Comparison of ENCODE assay signal across 9 mouse cellular contexts in the genomic region with DNA sequence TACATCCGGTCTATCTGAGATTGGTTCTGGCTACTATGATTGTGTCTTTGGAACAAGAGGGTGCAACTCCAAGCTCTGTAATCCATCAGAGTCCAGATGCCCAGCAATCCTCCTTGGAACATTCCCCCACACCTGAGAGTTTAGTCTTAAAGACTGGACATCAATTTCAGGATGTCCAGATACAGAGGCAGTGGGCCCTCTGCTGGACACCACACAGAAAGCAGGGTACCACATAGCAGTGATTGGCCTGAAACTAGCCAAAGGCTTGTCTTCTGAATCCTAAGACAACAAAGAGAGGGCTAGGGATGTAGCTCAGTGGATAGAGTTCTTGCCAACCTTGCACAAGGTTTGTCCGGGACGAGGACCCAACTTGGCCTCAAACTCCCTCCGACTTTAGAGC. TPM values are rescaled to one million over a fixed set of nuclear protein-coding genes. Genes with fewer than 3 reads are reported as not detected.
A peak's percentile ranks its signal among the peaks of the same experiment; 100 is the strongest.
DNase-seq lines count a peak whose midpoint lies in the region; TF ChIP-seq lines count a peak whose summit lies in the region.
"Had no signal": no experiment of that assay in that cellular context is flagged by ENCODE, and none has a peak within 500 bp of the region (broad histone marks: within the 10 kb centered on the region; RNA-seq: fewer than 3 reads in every experiment).

No protein-coding gene starts in this region.

- DNase-seq in embryo, embryonic 10 days (ENCODE audit: low spot score), result peak; percentile 68
- DNase-seq in embryo, embryonic 9.5 days (ENCODE audit: extremely low spot score), result no peak
- peak; percentile 37 to 45 for DNase-seq in layer of hippocampus, postnatal 10 days (ENCODE audit: low spot score in 2 of 2)
- no peak for DNase-seq in layer of hippocampus, adult 11-12 months (ENCODE audit: low spot score)
- DNase-seq in CH12.LX (ENCODE audit: extremely low read depth), result no peak
- DNase-seq in embryonic facial prominence, embryonic 10.5 days (ENCODE audit: low spot score), result peak; percentile 40
- DNase-seq in yolk sac, embryonic 10.5 days (ENCODE audit: low spot score), result no peak
- DNase-seq in adrenal gland, postnatal 4 days (ENCODE audit: low spot score in 2 of 2), result no peak

- no peaks in the 10 kb centered on the region for H3K9me3 ChIP-seq in CH12.LX (replicated peaks; ENCODE audit: low read length)
- no peaks in the 10 kb centered on the region for H3K9me3 ChIP-seq in embryonic facial prominence, embryonic 10.5 days
- H3K9me3 ChIP-seq: heart, embryonic 15.5 days had no signal

- H3K9ac ChIP-seq in CH12.LX (ENCODE audit: insufficient read depth, low read depth), result no peak overlapping the region
- H3K9ac ChIP-seq: heart, embryonic 15.5 days had no signal

- 74% methylated on average over 4 of the region's 4 CpGs for WGBS in embryonic facial prominence, embryonic 10.5 days

- peaks cover 6 to 7% of the 10 kb centered on the region in 2 experiments; a peak in 3 of 4 replicates for H3K4me1 ChIP-seq in CH12.LX (ENCODE audit: control insufficient read depth in 1 of 2, insufficient read depth in 2 of 2)
- H3K4me1 ChIP-seq in embryonic facial prominence, embryonic 10.5 days, result 0 out of 2 replicates have a peak, but pooled peaks cover 6% of the 10 kb centered on the region
- H3K4me1 ChIP-seq: heart, embryonic 15.5 days had no signal

- no peak overlapping the region for H3K27ac ChIP-seq in CH12.LX (ENCODE audit: insufficient read depth, low read depth)
- no peak overlapping the region for H3K27ac ChIP-seq in embryonic facial prominence, embryonic 10.5 days (replicated peaks)
- H3K27ac ChIP-seq: heart, embryonic 15.5 days had no signal

- in situ Hi-C loops in CH12.LX (cut with MboI; ENCODE audit: low pct_ligation_motif_present, low pct_unique_long_range_greater_than_20kb, low sequenced_read_pairs), result no loop called here

- peak; percentile 52 for TF ChIP-seq RAD21 in CH12.LX (IDR thresholded peaks at IDR 0.05; ENCODE audit: low read depth, low read length)

- TF ChIP-seq POLR2A in CH12.LX (IDR thresholded peaks at IDR 0.05; ENCODE audit: low read depth, low read length), result no peak

- peaks cover 52% of the 10 kb centered on the region for H3K27me3 ChIP-seq in CH12.LX (replicated peaks)
- no peaks in the 10 kb centered on the region for H3K27me3 ChIP-seq in embryonic facial prominence, embryonic 10.5 days (replicated peaks; ENCODE audit: low read depth, poor library complexity, severe bottlenecking)
- H3K27me3 ChIP-seq: heart, embryonic 15.5 days had no signal

- peak overlapping the region; percentile 49 for H3K4me2 ChIP-seq in CH12.LX (ENCODE audit: insufficient read depth, low read depth, poor library complexity, severe bottlenecking)
- H3K4me2 ChIP-seq: heart, embryonic 15.5 days had no signal

- peak in 1 of 2 experiments; percentile 68; a peak in 3 of 4 replicates for TF ChIP-seq CTCF in CH12.LX (conservative IDR thresholded peaks at IDR 0.05 in 1 of 2, IDR thresholded peaks at IDR 0.05 in 1 of 2; ENCODE audit: low read depth in 2 of 2, low read length in 2 of 2)

- dilution Hi-C loops in CH12.LX (cut with MboI; ENCODE audit: extremely low pct_ligation_motif_present, extremely low pct_unique_long_range_greater_than_20kb, low sequenced_read_pairs), result no loop called here

- H3K36me3 ChIP-seq in CH12.LX (replicated peaks in 1 of 2; ENCODE audit: control insufficient read depth in 1 of 2, insufficient read depth in 1 of 2, low read length in 1 of 2), result no peaks in the 10 kb centered on the region
- H3K36me3 ChIP-seq in embryonic facial prominence, embryonic 10.5 days (replicated peaks), result no peaks in the 10 kb centered on the region
- H3K36me3 ChIP-seq: heart, embryonic 15.5 days had no signal

- no peak for TF ChIP-seq EP300 in CH12.LX (IDR thresholded peaks at IDR 0.05; ENCODE audit: low read length)

- no peaks in the 10 kb centered on the region for H3K79me2 ChIP-seq in CH12.LX (replicated peaks; ENCODE audit: control insufficient read depth, extremely low read depth, insufficient read depth, poor library complexity, severe bottlenecking)

- H3K4me3 ChIP-seq in CH12.LX (replicated peaks in 1 of 3; ENCODE audit: low read depth in 2 of 3, low read length in 2 of 3, poor library complexity in 1 of 3), result no peak overlapping the region
- no peak overlapping the region for H3K4me3 ChIP-seq in embryonic facial prominence, embryonic 10.5 days
- H3K4me3 ChIP-seq: heart, embryonic 15.5 days had no signal

TF ChIP-seq in CH12.LX, 34 proteins besides CTCF, POLR2A, EP300 and RAD21:
- TF ChIP-seq USF2 (conservative IDR thresholded peaks at IDR 0.05; ENCODE audit: low read depth, low read length) (no peak), ZKSCAN1 (IDR thresholded peaks at IDR 0.05; ENCODE audit: borderline replicate concordance, low read depth, low read length) (no peak), CHD2 (IDR thresholded peaks at IDR 0.05; ENCODE audit: low read length) (no peak), BHLHE40 (IDR thresholded peaks at IDR 0.05; ENCODE audit: low read depth, low read length) (no peak), ZMIZ1 (IDR thresholded peaks at IDR 0.05; ENCODE audit: low read depth, low read length) (no peak), ELF1 (IDR thresholded peaks at IDR 0.05; ENCODE audit: low read depth, low read length) (0 out of 2 replicates have a peak, but pooled peaks have one; percentile 10), ETS1 (conservative IDR thresholded peaks at IDR 0.05; ENCODE audit: low read depth, low read length) (no peak), SMC3 (IDR thresholded peaks at IDR 0.05; ENCODE audit: low read depth, low read length) (peak; percentile 48), JUND (conservative IDR thresholded peaks at IDR 0.05; ENCODE audit: low read depth, low read length) (no peak), MYC (IDR thresholded peaks at IDR 0.05; ENCODE audit: low read depth, low read length) (no peak), JUN (IDR thresholded peaks at IDR 0.05; ENCODE audit: insufficient read depth, low read depth, low read length) (no peak), TBP (conservative IDR thresholded peaks at IDR 0.05; ENCODE audit: low read depth, low read length) (no peak), NELFE (IDR thresholded peaks at IDR 0.05; ENCODE audit: low read depth, low read length) (no peak), UBTF (IDR thresholded peaks at IDR 0.05; ENCODE audit: low read depth, low read length) (no peak)

RNA-seq across cellular contexts. Expression of a gene that starts 25.5 kb away (rescaled TPM):
- total RNA-seq in layer of hippocampus, postnatal 10 days (2021), result 10 to 100 TPM in 1 of 2 experiments, 1 to 10 TPM in 1; 9.4 to 10.2 TPM
- not detected in 2 replicates for total RNA-seq in CH12.LX (2012; rRNA removed)
- total RNA-seq in CH12.LX (2014; rRNA removed), result not detected in 2 replicates
- polyA plus RNA-seq in CH12.LX (2012; ENCODE audit: insufficient read length, low read depth), result not detected in 2 replicates
- 2.3 TPM in 2 replicates for polyA plus RNA-seq in embryonic facial prominence, embryonic 10.5 days (2016; fragmentation: Nextera tagmentation; extraction: Ambion mirVana)
- 10 to 100 TPM; 18.7 to 19.6 TPM for total RNA-seq in adrenal gland, postnatal 4 days (2021)

RNA-seq across cellular contexts. Expression of a gene that starts 37.4 kb away (rescaled TPM):
- total RNA-seq in layer of hippocampus, postnatal 10 days (2021), result 1 to 10 TPM; 8.6 to 8.8 TPM
- total RNA-seq in CH12.LX (2012; rRNA removed) (0.81 and 2.1 TPM in 2 replicates), CH12.LX (2014; rRNA removed) (0.07 TPM in 1 of 2 replicates, not detected in the other)
- polyA plus RNA-seq in CH12.LX (2012; ENCODE audit: insufficient read length, low read depth), result 0.08 and 0.11 TPM in 2 replicates
- polyA plus RNA-seq in embryonic facial prominence, embryonic 10.5 days (2016; fragmentation: Nextera tagmentation; extraction: Ambion mirVana), result 89.0 and 93.2 TPM in 2 replicates
- 10 to 100 TPM; 31.2 to 49.5 TPM for total RNA-seq in adrenal gland, postnatal 4 days (2021)

Comparison
In these comparisons a context has a peak if more than half of its experiments do, and no peak if none do; other contexts are left out.
1. DNase-seq: peak in embryo, embryonic 10 days (single experiment), layer of hippocampus, postnatal 10 days (2 of 2) and embryonic facial prominence, embryonic 10.5 days (single experiment); none in embryo, embryonic 9.5 days (single experiment), layer of hippocampus, adult 11-12 months (single experiment), CH12.LX (single experiment), yolk sac, embryonic 10.5 days (single experiment) and adrenal gland, postnatal 4 days (0 of 2).
2. RNA of a gene that starts 25.5 kb away (total RNA-seq): 18.7 to 19.6 TPM in adrenal gland, postnatal 4 days and 9.4 to 10.2 TPM in layer of hippocampus, postnatal 10 days; not detected in CH12.LX; every median in the first group is over 10 times any median in the second.